Mouse (Mus musculus): ENCODE measurements around the gene Ywhab.

Gene Ywhab

DNA sequence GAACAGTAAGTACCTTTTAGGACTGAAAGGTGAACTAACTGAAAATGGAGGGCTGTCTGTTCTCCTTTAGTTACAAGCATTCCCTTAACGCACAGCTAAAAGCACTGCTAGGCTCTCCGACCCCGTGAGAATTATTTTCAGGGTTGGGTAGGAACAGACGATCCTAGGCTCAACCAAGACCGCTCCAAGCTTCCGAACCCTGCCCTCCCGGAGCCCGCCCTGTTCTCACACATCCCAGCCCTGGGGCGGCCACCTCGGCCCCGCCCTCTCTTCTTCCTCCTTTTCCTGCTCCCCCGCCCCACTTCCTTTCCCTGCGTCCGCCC lies at the start of gene Ywhab:
Ywhab (plus strand) TSS at position 307 of the 323 bp plus-strand sequence.
- no peak for DNase-seq

DNA sequence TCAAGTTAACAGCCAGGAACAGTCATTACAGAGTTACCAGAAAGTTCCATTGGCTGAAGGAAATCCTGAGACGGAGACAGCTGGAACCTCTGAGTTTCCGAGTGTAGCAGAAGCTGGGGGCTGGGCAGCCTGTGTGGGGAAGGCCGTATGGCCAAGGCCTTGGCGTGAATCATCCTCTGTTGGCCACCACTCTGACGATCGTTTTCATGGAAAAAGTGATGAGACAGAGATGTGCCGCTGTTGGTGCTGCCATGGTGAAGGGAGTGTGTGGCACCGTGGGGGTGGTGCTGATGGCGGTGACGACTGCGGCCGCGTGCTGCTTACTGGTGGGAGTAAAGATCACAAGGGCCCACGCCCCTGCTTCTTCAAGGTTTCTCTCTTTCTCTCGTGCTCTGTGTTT lies 48.5 kb upstream of the Ywhab start:
- peak; percentile 14 for DNase-seq

DNA sequence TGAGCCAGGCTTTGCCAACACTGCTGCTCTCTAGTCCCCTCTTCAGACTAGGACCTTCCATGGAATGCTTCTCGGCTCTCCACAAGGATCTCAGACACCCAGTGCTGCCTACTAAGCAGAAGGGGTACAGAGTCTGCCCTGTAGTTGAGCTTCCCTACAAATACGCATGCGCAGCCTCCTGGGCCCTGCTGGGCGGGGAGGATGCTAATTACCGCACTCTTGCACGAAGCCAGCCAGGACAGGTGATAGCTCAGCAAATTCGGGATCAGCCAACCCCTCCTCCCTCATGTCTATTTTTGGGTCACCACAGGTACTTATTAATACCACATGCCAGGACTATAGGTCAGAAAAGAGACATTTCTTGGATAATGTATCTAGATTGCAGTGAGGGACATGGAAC lies 46.8 kb upstream of the Ywhab start:
- no peak for DNase-seq

DNA sequence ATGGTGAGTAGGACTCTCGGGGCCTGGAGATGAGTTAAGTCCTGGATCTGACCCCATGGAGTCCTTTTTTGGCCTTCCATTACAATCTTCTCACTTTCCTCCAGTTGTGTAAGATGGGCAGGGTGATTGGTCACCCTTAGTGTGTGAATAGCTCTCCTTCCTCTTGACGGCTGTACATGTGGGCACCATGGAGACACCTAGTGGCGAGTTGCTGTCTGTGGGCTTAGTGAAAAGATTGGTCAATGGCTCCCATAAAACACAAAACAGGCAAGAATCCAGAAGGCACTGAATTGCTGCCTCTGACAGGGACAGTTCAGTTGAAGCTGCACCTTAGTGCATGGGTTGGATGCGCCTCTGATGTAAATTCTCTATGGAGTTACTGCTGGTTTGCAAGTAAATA lies 43.0 kb upstream of the Ywhab start:
- peak; percentile 83 for DNase-seq

DNA sequence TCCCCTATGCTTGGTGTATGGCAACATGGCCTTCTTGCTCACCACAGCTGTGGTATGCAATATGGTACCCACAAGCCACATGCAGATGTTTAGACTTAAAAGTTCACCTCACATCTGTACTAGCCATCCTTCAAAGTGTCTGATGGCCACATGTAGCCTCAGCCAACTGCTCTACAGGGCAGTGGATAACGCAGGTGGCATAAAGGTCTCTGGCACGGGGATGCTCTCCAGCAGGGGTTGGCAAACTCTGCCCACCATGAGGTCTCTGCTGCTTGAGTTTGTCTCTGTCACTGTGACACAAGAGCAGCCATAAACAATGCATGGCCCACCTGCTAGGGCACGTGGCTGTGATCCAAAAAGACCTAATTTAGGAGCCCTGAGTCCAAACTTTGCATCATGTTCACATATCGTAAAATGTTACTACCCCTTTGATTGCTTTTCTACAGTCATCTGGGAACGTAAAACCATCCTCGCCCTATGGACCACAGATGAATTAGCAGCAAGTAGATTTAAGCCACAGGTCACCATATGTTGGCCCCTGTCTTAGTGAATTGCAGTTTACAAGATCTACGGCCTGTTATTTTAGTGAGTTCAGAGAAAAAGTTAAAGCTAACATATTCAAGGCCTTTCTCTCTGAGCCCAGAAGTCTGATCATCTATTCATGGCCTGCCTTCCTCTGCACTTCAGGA lies 41.0 kb upstream of the Ywhab start:
- DNase-seq, result no peak

DNA sequence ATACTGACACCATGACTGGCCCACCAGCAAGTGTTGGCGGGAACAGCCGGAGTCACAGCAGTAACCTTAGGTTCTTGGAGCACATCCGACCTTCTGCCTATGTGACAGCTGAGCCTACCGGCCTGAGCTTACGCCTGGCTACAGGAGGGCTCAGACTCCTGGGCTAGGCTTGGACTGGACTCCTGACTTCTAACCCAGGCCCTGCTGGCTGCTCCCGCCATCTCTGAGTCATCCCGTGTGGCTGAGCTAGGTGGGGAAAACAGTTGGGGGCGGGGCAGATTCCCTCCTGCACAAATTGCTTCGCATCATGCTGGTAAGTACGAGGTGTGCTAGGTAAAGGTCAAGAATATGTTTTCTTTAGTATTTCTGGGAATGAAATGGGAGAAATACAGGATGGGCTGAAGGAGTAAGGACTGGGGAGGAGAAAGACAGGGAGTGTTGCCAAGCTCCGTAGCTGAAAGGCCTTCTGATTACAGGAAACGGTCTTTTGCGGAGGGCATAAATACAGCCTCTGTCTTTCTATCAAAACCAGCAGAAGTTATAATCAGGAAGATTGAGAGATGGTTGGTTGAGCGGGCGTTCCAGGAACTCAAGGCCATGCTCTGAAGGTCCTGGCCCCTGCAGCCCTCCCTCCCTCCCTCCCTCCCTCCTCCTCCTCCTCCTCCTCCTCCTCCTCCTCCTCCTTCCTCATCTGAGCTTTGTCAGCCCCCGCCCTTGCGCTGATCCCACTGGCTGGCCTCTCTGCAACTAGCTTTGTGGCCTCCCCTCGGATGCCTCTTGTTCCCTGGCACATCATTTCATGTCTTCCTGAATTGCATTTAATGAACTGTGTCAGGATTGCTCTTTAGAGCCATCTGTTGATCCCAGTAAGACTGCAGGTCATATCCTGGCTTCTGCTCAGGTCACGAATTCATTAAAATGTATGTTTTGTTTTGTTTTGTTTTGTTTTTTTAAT lies 29.9 kb upstream of the Ywhab start:
- peak; percentile 55 for DNase-seq

DNA sequence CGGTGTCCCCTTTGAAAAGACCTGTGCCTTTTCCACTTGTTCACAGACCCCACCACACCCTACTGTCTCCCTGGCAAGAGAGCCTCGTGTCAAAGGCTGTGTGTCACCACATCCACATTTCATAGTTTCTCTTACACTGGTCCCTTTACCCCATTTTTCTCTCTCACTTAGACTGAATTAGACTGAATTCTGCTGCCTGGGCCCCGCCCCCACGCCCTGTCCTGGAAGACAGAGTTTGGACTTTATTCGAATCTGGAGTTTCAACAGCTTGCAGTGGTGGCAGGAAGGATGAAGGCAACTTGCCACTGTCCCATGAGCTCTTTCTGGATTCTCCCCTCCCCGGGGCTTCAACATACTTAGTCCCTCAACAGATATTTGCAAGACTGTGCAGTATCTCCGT lies 29.1 kb upstream of the Ywhab start:
- DNase-seq, result peak; percentile 31

DNA sequence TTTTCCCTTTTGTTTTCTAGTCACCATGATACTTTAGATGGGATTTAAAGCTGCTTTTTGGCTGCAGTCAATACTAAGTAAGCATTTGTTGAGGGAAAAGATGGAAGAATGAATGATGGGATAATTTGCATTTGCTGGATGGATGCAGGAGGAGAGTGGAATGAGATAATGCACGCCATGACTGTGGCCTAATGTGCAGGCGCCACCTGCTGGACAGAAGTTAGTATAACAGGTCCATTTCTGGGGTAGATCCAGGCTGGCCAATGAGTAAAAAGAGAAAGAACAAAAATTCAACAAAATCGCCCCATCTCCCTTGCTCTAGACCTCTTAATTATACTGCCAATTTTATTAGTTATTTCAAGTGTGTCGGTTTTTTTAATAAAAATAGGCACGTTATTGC lies 26.2 kb upstream of the Ywhab start:
- peak; percentile 71 for DNase-seq

DNA sequence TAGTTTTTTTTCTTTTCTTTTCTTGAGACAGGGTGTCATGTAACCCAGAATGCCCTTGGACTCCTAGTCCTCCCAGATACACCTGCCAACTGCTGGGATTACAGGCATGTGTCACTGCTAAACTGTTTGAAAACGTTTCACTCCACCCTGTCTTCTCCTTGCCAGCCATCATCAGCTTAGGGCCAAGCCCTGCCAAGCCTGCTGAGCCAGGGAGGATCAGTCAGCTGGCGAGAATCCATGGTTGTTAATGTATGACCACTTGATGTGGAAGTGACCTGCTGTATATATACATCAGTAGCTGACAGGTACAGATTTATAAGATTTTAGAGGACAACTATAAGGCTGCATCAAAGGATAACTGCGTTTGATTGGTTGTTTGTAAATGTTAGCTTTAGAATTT lies 24.4 kb upstream of the Ywhab start:
- DNase-seq, result no peak

DNA sequence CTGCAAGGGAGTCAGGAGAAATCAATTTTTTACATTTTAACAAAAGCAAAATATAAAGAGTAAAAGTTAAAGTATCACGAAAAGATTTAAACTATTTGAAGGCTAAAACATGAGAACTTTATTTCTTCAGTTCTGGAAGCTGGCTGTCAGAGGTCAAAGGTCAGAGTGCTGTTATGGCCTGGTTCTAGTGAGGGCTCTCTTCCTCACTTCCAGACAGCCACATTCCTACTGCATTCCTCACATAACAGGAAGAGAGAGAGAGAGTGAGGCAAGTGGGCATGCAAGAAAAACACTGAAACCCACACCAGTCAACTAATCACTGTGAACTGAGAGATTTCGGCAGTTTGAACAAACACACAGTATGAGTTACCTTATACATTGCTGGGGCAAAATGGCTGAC lies 20.7 kb upstream of the Ywhab start:
- peak; percentile 54 for DNase-seq

DNA sequence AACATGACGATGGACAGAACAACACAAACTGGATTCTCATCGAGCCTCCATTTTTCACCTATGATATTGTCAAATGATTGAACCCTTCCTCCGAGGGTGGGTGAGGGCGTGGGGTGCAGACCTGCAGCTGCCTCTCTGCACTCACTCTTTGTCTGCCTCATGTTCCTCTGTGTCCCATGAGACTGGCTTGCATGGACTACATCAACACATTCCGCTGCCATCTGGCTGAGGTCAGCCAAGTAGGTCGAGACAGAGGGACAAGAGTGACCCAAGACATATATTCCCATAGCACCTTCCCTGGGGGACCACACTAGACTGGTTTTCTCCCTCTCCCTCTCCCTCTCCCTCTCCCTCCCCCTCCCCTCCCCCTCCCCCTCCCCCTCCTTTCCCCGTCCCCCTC lies 18.3 kb upstream of the Ywhab start:
- no peak for DNase-seq

DNA sequence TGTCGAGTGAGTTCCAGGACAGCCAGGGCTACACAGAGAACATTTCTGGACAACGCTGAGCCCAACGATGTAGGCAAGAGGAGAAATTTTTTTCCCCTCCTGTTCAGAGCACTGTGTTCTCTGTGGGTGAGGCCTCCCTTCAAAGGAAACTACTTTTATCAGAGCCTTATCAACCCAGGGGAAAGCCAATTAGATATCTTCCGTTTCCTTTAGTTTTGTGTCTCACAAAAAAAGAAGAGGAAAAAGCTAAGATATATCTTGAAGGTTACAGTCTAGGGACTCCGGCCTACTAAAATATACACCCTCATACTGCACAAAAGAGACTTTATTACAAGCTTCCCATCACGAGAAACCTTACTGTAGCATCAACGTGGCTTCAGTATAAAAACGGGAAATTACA lies 7.5 kb upstream of the Ywhab start:
- no peak for DNase-seq

DNA sequence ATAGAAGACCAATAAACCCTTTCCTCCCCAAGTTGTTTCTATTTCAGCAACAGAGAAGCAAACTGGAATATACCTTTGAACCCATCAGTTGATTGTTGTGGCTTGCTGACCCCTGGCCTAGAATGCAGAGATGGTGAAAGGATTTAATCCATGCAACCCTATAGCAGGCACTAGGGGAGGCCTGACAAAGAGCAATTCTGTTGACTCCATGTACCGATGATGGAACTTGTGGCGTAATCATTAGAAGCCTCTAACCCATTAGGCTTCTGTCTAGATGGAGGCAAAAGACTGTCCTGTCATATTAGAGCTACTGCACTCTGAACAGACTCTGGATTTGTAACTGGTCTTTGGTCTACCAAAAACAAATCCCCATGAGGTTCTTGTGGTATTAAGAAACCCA lies 1.9 kb upstream of the Ywhab start:
- DNase-seq, result no peak

DNA sequence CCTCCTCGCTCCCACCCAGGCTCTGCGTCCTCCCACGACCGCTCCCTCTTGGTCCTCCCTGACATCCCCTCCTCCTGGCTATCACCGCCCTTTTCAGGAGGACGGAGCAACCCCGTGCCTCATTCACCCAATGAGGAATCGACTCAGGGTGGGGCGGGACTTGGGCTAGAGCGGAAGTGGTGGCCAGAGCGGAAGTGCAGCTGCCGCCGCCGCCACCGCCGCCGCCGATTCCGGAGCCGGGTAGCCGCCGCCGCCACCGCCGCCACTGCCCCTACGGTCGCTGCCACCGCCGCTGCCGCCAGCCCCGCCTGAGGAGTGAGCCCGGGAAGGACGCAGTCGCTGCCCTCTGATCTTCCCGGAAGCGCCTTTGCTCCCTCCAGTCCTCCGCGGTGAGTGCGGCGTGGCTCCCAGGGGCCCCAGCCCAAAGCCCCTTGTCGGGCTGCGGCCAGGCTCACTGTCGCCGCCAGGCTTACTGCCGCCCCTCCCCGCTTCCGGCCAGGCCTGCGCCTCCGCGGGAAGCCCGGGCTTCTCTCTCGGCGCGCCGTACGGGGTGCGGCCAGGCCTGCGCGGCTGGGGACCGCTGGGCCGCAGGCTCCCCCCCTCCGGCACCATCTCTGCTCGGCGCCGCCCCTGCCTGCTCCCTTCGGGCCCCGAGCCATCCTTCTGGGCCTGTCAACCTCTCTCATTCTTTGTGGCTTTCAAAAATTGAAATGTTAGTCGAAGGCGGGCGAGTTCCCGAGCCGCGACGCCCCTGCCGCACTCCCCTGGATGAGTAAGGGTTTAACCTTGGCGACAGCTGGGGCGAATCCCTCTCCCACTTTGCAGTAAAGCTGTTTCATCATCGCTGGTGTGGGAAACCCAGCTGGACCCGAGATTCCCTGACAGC lies 460 bp downstream of the Ywhab start:
- peak; percentile 98 for DNase-seq

DNA sequence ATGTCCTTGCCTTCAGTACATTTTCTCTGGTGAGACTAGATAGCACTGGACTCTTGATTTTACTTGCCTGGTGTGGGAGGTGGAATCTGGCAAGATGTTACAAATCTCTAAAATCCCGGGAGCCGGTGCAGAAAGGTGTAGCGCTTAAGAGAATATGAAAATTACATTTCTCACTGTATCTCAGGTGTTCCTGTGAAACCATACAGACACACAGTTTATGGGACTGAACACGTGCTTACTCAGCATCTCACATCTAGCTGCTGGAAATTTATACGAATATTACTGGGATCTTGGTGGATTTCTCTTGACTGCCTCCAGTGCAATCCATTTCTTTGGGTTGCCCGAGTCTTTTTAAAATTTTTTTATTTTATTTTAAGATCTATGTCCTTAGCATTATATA lies 1.5 kb downstream of the Ywhab start:
- no peak for DNase-seq

DNA sequence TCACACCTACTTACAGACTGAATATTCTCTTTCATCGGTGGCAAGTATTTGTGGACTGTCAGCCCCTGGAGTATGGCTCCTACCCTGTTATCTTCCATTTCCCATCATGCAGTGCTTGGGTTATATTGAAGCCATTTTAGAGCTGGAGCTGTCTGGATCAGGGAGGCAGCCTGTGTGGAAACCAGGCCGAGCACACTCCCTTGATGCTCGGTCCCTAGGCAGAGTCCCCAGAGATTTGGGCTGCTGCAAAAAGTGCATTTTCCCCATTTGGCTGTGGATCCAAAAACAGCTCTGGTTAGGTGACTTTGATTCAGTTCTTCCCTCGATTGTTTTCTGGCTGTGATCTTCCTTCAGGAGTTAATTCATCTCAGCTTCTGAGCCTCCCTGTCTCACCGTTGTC lies 2.1 kb downstream of the Ywhab start:
- no peak for DNase-seq

DNA sequence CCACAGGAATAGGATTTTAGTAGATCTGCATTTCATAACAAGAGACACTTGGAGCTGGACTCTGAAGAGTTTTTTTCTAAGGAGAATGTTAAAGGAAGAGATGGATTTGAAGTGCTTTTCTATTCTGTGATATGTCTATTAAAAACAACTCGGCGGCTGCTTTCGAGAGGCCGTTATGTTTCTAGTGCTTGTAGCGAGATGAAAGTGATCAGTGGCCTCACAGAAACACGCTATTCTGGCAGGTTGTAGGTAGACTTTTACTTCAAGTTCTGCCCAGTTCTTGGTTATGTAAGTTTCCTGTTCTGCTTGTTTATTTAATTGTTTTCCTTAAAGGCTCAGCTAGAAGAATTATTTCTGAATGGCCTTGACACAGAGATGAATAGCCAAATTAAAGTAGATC lies 4.2 kb downstream of the Ywhab start:
- DNase-seq, result no peak

DNA sequence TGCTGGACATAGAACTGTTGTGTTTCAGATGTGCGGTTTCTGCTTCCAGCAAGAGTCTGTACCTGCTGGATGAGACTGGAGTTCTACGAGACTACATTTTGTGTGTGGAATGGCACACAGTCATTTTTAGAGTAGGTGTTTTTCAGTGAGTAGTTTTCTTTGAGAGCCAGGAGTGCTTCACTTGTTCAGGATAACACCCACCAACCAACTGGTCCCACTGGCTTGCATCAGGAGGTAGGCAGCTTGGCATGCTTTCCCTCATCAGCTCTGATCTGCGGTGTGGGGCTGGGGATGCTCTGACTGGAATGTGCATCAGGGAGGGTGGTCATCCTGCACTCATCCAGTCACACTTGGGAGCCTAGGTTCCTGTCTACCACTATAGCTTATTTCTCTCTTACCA lies 7.9 kb downstream of the Ywhab start:
- DNase-seq, result no peak

DNA sequence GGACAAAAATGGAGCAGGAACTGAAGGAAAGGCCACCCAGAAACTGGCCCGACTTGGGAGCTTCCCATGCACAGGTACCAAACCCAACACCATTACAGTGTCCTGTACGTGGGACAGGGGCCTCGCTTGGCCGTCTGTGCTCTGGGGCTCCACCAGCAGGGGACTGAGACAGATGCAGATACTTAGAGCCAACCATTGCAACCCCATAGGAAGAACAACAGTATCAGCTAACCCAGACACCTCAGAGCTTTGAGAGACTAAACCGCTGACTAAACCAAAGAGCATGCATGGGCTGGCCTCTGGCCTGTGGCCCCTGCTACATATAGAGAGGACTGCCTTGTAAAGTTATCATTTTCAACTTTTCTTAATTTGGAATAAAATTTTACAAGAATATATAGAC lies 9.7 kb downstream of the Ywhab start:
- no peak for DNase-seq

DNA sequence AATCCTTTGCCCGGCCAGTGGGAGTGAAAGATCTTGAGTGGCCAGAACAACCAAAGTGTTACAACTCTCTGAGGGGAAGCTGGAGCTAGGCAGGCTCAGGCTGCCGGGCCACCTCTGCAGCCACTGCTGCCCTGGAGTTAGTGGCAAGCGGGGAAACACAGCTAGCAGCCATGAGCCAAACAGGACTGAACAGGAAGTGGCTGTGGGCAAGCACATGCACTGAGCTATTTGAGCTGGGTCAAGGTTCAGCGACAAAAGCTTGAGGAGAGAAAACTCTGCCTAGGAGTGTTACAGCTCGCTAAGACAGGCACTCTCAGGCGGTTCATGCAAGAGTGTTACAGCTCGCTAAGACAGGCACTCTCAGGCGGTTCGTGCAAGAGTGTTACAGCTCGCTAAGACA lies 12.2 kb downstream of the Ywhab start:
- peak; percentile 72 for DNase-seq

DNA sequence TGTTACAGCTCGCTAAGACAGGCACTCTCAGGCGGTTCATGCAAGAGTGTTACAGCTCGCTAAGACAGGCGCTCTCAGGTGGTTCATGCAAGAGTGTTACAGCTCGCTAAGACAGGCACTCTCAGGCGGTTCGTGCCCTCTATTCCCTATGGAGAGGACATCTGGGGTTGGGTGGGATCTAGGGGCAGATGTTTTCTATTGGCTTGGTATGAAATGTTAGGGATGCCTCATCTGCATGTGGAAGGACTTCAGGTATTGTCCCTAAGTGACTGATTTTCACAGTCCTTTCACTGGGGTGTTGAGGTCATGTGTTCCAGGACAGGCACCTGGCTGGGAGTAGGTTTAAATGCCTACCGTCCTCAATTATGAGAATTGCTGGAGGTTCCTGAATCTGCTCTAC lies 12.8 kb downstream of the Ywhab start:
- no peak for DNase-seq

DNA sequence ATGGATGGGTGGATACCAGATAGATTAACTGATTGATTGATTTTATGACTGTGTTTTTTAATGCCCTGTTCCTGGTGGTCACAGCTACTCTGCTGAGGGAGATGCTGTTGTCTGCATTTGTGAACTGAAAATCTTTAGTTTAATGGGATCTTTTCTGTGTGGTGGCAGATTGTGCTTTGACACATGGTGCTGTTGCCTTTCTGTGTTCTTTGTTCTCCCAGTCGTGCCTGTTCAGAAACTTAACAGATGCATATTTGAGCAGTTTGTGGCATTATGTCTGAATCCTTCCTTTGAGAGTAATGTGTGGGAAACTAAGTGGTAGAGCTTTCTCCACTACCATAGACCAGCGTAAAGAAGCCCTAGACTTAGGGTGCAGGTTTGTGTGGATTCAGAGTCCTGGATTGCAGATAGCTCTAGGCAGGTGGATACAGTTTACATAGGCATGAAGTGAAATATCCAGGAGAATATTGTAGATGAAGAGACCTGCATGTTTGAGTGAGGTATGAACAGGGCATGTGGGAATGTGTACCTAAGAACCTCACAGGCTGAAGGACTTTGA lies 13.3 kb downstream of the Ywhab start:
- no peak for DNase-seq

DNA sequence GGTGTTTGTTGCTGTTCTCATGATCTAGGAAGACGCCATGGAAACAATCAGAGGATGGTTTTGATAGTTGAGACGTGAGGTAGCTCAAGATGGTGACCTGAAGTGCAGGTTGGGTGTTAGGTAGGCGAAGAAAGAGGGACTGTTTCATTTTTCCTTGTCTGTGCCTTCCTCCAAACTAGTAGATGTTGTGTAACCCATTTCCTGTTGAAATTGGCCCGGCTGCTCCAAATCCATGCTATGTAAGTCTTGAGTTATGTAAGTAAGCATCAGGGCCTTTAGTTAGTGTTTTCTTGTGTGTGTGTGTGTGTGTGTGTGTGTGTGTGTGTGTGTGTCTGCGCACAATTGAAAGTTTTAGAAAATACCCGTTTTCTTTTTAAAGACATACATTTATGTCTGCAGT lies 14.5 kb downstream of the Ywhab start:
- peak; percentile 77 for DNase-seq
